Mouse (Mus musculus): ENCODE data around the gene Crispld2. TPM values are rescaled to one million over a fixed set of nuclear protein-coding genes. Genes with fewer than 3 reads are reported as not detected.

Crispld2 gene
- polyA plus RNA-seq, 2 experiments: 3.9 to 7.5 TPM

GRCm38 (mm10) chr8:119994114-119994513 is 1.9 kb downstream of the Crispld2 start:
- DNase-seq (ENCODE audit: low spot score): peak; percentile 20
- Histone ChIP-seq H3K27me3 (ENCODE audit: control insufficient read depth, insufficient read depth, low read length) (no peaks in the 10 kb centered on the region), H3K9ac (ENCODE audit: low read depth, low read length, severe bottlenecking) (no peak overlapping the region), H3K36me3 (ENCODE audit: control insufficient read depth, insufficient read depth, low read length) (no peaks in the 10 kb centered on the region), H3K9me3 (ENCODE audit: control insufficient read depth, low read length) (no peaks in the 10 kb centered on the region), H3K4me3 (replicated peaks; ENCODE audit: low read length) (no peak overlapping the region), H3K4me2 (replicated peaks; ENCODE audit: low read depth, low read length, severe bottlenecking) (no peak overlapping the region; the same call in 1 of the 2 replicates), H3K27ac (replicated peaks; ENCODE audit: low read depth, low read length) (no peak overlapping the region), H3K4me1 (ENCODE audit: control insufficient read depth, insufficient read depth, low read length) (peaks cover 19% of the 10 kb centered on the region)
- TF ChIP-seq POLR2A (IDR thresholded peaks at IDR 0.05; ENCODE audit: borderline replicate concordance, extremely low read depth, insufficient read depth, insufficient read length): no peak
- 47% methylated on average over 7 of the region's 7 CpGs for WGBS
- ATAC-seq (ENCODE audit: low FRiP score, low read depth): no peak

DNA sequence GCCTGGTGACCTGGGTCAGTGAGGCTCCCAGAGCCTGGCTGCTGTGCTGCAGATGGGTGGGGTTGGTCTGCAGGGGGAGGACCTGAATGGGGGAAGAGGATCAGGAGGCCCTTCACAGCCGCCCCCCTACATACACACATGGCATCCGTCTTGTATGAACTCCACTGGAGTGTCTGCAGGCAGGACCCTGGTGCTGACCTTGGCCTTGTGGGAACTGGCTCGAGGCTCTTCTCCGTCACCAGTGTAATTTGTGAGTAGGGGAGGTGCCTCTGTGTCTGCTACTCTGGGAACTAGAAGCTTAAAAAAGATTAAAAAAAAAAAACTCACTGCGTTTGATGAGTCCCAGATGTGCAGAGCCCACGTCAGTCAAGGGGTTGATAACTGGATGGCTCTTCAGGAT is 2.3 kb downstream of the Crispld2 start:
- DNase-seq (ENCODE audit: low spot score) (no peak), ATAC-seq (ENCODE audit: low FRiP score, low read depth) (no peak)
- Histone ChIP-seq H3K9ac (ENCODE audit: low read depth, low read length, severe bottlenecking) (no peak overlapping the region), H3K4me1 (ENCODE audit: control insufficient read depth, insufficient read depth, low read length) (peaks cover 19% of the 10 kb centered on the region), H3K9me3 (ENCODE audit: control insufficient read depth, low read length) (no peaks in the 10 kb centered on the region), H3K4me3 (replicated peaks; ENCODE audit: low read length) (no peak overlapping the region), H3K27ac (replicated peaks; ENCODE audit: low read depth, low read length) (no peak overlapping the region), H3K4me2 (replicated peaks; ENCODE audit: low read depth, low read length, severe bottlenecking) (no peak overlapping the region; the same call in 1 of the 2 replicates), H3K36me3 (ENCODE audit: control insufficient read depth, insufficient read depth, low read length) (no peaks in the 10 kb centered on the region), H3K27me3 (ENCODE audit: control insufficient read depth, insufficient read depth, low read length) (no peaks in the 10 kb centered on the region)
- TF ChIP-seq POLR2A (IDR thresholded peaks at IDR 0.05; ENCODE audit: borderline replicate concordance, extremely low read depth, insufficient read depth, insufficient read length): no peak
- 23% methylated on average over 6 of the region's 6 CpGs for WGBS

DNA sequence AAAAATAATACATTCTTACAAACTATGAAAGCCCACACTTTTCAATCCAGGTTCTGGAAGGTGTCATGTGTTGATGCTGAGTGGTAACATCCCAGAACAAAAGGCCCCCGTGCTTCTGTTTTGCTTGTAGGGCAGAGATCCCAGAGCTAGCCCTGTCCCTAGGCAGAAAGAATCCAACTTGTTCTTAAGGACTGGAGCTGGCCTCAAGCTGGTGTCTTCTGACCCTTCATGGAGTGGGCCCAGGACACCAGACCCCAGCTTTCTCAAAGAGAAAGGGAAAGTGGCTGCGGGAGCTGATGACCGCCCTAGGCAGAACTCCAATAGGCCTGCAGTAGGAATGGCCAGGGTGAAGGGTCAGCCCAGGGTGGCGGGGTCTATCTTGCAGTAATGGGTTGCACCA is 5.0 kb downstream of the Crispld2 start:
- TF ChIP-seq POLR2A (IDR thresholded peaks at IDR 0.05; ENCODE audit: borderline replicate concordance, extremely low read depth, insufficient read depth, insufficient read length): no peak
- H3K9me3 ChIP-seq (ENCODE audit: control insufficient read depth, low read length): no peaks in the 10 kb centered on the region
- no peak overlapping the region for H3K4me3 ChIP-seq (replicated peaks; ENCODE audit: low read length)
- no peak overlapping the region for H3K27ac ChIP-seq (replicated peaks; ENCODE audit: low read depth, low read length)
- DNase-seq (ENCODE audit: low spot score) (no peak), ATAC-seq (ENCODE audit: low FRiP score, low read depth) (no peak)
- H3K27me3 ChIP-seq (ENCODE audit: control insufficient read depth, insufficient read depth, low read length): no peaks in the 10 kb centered on the region
- H3K9ac ChIP-seq (ENCODE audit: low read depth, low read length, severe bottlenecking): no peak overlapping the region
- 86% methylated on average over 4 of the region's 4 CpGs for WGBS
- no peak overlapping the region for H3K4me2 ChIP-seq (replicated peaks; ENCODE audit: low read depth, low read length, severe bottlenecking)
- H3K36me3 ChIP-seq (ENCODE audit: control insufficient read depth, insufficient read depth, low read length): no peaks in the 10 kb centered on the region
- H3K4me1 ChIP-seq (ENCODE audit: control insufficient read depth, insufficient read depth, low read length): peaks cover 19% of the 10 kb centered on the region

DNA sequence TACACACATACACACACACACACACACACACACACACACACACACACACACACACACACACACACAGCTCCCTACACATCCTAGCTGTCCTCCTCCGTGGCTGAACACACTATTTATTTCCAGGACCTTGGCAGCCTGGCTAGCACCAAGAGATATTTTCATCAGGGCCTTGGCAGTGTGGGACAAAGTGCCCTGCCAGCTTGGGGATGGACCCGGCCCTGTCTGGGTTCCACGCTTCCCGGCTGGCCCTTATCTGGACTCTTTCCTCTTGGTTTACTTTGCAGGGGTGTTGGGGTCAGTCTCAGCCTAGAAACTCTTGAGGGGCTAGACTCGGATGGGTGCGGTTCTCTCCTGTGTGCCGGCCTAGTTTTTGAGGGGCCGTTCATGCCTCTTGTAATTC is 8.2 kb downstream of the Crispld2 start:
- WGBS: 56% methylated on average over 8 of the region's 8 CpGs
- H3K4me1 ChIP-seq (ENCODE audit: control insufficient read depth, insufficient read depth, low read length): peaks cover 13% of the 10 kb centered on the region
- no peak for DNase-seq (ENCODE audit: low spot score)

GRCm38 (mm10) chr8:120001712-120002111 is 9.5 kb downstream of the Crispld2 start:
- Histone ChIP-seq H3K9ac (ENCODE audit: low read depth, low read length, severe bottlenecking) (no peak overlapping the region), H3K36me3 (ENCODE audit: control insufficient read depth, insufficient read depth, low read length) (no peaks in the 10 kb centered on the region), H3K27me3 (ENCODE audit: control insufficient read depth, insufficient read depth, low read length) (no peaks in the 10 kb centered on the region), H3K4me2 (replicated peaks; ENCODE audit: low read depth, low read length, severe bottlenecking) (no peak overlapping the region), H3K27ac (replicated peaks; ENCODE audit: low read depth, low read length) (no peak overlapping the region), H3K4me3 (replicated peaks; ENCODE audit: low read length) (no peak overlapping the region), H3K9me3 (ENCODE audit: control insufficient read depth, low read length) (no peaks in the 10 kb centered on the region), H3K4me1 (ENCODE audit: control insufficient read depth, insufficient read depth, low read length) (peaks cover 17% of the 10 kb centered on the region)
- DNase-seq (ENCODE audit: low spot score) (no peak), ATAC-seq (ENCODE audit: low FRiP score, low read depth) (no peak)
- WGBS: 73% methylated on average over 7 of the region's 7 CpGs
- TF ChIP-seq POLR2A (IDR thresholded peaks at IDR 0.05; ENCODE audit: borderline replicate concordance, extremely low read depth, insufficient read depth, insufficient read length): no peak

More for the DNA sequence above, 8.2 kb downstream of the Crispld2 start:
- H3K4me2 ChIP-seq (replicated peaks; ENCODE audit: low read depth, low read length, severe bottlenecking): no peak overlapping the region
- H3K9me3 ChIP-seq (ENCODE audit: control insufficient read depth, low read length): no peaks in the 10 kb centered on the region
- TF ChIP-seq POLR2A (IDR thresholded peaks at IDR 0.05; ENCODE audit: borderline replicate concordance, extremely low read depth, insufficient read depth, insufficient read length): no peak
- no peaks in the 10 kb centered on the region for H3K36me3 ChIP-seq (ENCODE audit: control insufficient read depth, insufficient read depth, low read length)
- 0 out of 2 replicates have a peak overlapping the region, but pooled peaks have one; percentile 19 for H3K27ac ChIP-seq (replicated peaks; ENCODE audit: low read depth, low read length)
- no peak overlapping the region for H3K9ac ChIP-seq (ENCODE audit: low read depth, low read length, severe bottlenecking)
- ATAC-seq (ENCODE audit: low FRiP score, low read depth): no peak
- H3K4me3 ChIP-seq (replicated peaks; ENCODE audit: low read length): no peak overlapping the region
- no peaks in the 10 kb centered on the region for H3K27me3 ChIP-seq (ENCODE audit: control insufficient read depth, insufficient read depth, low read length)

DNA sequence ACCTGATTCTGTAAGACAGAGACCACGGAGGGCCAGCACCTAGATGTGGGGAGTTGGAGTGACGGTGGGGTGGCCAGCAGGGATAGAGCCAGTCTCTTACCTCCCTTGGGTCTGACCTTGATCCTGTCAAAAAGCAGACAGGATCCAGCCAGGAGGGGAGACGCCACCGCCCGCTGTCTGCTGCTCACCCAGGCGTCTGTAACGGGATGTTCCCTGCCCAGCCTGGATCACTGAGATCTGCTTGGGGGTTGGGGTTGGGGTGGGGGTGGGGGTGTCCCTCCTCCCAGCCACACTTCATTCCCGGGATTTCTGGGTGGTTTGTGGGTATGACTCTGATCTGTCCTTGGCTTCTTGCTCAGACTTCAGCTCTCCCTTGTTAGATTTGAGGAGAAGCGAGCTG is 10.1 kb downstream of the Crispld2 start:
- Histone ChIP-seq H3K27me3 (ENCODE audit: control insufficient read depth, insufficient read depth, low read length) (no peaks in the 10 kb centered on the region), H3K36me3 (ENCODE audit: control insufficient read depth, insufficient read depth, low read length) (no peaks in the 10 kb centered on the region), H3K4me2 (replicated peaks; ENCODE audit: low read depth, low read length, severe bottlenecking) (no peak overlapping the region), H3K9me3 (ENCODE audit: control insufficient read depth, low read length) (no peaks in the 10 kb centered on the region), H3K4me1 (ENCODE audit: control insufficient read depth, insufficient read depth, low read length) (peaks cover 19% of the 10 kb centered on the region), H3K4me3 (replicated peaks; ENCODE audit: low read length) (no peak overlapping the region), H3K27ac (replicated peaks; ENCODE audit: low read depth, low read length) (no peak overlapping the region), H3K9ac (ENCODE audit: low read depth, low read length, severe bottlenecking) (no peak overlapping the region)
- ATAC-seq (ENCODE audit: low FRiP score, low read depth) (no peak), DNase-seq (ENCODE audit: low spot score) (no peak)
- TF ChIP-seq POLR2A (IDR thresholded peaks at IDR 0.05; ENCODE audit: borderline replicate concordance, extremely low read depth, insufficient read depth, insufficient read length): no peak
- 53% methylated on average over 9 of the region's 9 CpGs for WGBS
